Mouse (Mus musculus): Measurements from ENCODE around the gene Cnr1. TPM values are rescaled to one million over a fixed set of nuclear protein-coding genes. Genes with fewer than 3 reads are reported as not detected.

Cnr1 gene
- 0.46 and 0.48 TPM in 2 replicates for polyA plus RNA-seq (2012; ENCODE audit: insufficient read depth, insufficient read length, missing spikeins)

DNA sequence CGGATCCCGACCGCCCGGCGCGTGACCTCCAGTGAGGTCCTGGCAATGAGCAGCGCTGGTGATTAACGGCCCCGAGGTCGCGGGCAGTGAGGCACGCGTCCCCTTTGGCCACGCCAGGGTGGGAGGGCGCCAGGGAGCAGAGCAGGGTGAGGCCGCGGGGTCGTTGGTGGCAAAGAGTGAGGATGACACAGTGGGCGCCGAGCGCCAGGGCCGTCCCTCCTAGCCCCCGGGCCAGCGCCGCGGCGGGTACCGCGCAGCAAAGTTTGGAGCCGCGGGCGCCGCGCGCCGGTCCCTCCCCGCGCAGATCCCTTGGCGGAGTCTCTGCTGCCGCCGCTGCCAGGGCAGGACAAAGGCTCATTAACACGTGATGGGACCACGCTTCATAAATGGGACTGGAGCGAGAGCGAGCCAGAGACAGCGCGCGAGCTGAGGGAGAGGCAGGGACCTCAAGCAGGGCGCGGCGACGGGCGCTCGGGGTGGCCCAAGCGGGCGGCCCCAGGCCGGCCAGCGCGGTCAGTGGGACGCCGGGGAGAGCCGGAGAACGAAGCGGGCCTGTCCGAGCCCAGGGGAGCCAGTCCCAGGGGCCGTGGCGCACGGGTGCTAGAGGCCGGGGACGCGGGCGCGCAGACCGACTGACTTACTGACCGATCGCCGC lies at the start of gene Cnr1:
Gene Cnr1 (plus strand): TSS at position 360 of the 655 bp plus-strand sequence.
- Histone ChIP-seq H3K4me1 (ENCODE audit: control insufficient read depth, insufficient read depth, insufficient read length, low read length) (no peaks in the 10 kb centered on the region), H3K4me3 (ENCODE audit: insufficient read depth, low read depth, low read length) (peak within 1 kb of the TSS; percentile 48), H3K27ac (replicated peaks; ENCODE audit: low read depth, low read length) (no peak within 1 kb of the TSS)

DNA sequence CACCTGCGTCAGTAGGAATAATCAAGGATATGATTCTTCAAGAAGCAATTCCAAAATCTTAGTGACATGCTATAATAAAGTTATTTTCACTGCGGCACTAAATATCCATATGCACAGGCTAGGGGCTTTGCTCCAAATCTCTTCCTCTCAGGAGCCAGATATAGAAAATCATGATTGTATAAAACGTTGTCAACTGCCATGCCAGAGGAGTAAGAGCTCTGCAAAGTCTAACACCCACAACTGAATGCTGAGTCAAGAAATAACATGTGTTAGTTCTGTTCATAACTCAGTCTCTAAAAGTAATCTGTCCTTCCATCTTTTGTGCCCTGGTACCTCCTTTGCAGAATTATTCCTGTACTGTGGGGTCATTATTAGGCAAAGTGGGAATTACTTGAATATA lies 44.4 kb upstream of the Cnr1 start:
- H3K4me1 ChIP-seq (ENCODE audit: control insufficient read depth, insufficient read depth, insufficient read length, low read length) = no peaks in the 10 kb centered on the region
- H3K4me3 ChIP-seq (ENCODE audit: insufficient read depth, low read depth, low read length) = no peak overlapping the region
- H3K27ac ChIP-seq (replicated peaks; ENCODE audit: low read depth, low read length) = no peak overlapping the region

DNA sequence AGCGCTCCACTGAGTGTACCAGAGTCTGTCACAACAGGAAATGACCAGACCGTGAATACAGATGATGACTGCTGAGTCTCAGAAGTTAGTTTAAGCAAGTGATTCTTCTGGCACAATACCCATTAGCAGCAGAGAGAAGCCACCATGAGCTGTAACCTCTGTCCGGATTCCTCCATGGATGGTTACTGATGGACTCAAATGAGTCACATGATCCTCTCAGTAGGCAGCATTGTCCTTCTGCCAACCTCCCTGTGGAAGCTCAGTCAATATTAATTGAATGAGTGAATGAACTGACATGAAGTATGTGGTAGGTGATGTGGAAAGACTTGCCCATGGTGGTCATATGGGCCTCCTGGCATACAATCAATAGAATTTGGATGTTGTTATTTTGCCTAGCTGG lies 38.4 kb upstream of the Cnr1 start:
- Histone ChIP-seq H3K27ac (replicated peaks; ENCODE audit: low read depth, low read length) (no peak overlapping the region), H3K4me1 (ENCODE audit: control insufficient read depth, insufficient read depth, insufficient read length, low read length) (no peaks in the 10 kb centered on the region), H3K4me3 (ENCODE audit: insufficient read depth, low read depth, low read length) (no peak overlapping the region)

DNA sequence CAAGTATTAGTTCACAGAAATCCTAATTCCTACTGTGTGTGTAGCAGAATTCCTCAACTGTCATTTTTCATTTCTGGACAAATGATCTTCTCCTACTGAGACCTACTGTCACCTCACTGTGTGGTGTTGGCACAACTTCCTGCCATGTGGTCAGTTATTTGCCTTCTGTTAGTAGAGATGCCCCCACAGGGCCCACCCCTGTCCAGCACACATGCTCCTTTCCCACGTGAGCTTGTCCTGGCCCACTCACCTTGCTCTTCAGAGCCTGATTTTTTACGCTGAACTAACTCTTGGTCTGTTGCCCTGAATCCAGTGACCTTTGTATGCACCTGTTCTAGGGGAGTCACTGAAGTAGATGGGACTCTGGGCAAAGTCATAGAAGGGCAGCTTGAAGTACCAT lies 34.4 kb upstream of the Cnr1 start:
- no peaks in the 10 kb centered on the region for H3K4me1 ChIP-seq (ENCODE audit: control insufficient read depth, insufficient read depth, insufficient read length, low read length)
- no peak overlapping the region for H3K4me3 ChIP-seq (ENCODE audit: insufficient read depth, low read depth, low read length)
- H3K27ac ChIP-seq (replicated peaks; ENCODE audit: low read depth, low read length) = no peak overlapping the region

DNA sequence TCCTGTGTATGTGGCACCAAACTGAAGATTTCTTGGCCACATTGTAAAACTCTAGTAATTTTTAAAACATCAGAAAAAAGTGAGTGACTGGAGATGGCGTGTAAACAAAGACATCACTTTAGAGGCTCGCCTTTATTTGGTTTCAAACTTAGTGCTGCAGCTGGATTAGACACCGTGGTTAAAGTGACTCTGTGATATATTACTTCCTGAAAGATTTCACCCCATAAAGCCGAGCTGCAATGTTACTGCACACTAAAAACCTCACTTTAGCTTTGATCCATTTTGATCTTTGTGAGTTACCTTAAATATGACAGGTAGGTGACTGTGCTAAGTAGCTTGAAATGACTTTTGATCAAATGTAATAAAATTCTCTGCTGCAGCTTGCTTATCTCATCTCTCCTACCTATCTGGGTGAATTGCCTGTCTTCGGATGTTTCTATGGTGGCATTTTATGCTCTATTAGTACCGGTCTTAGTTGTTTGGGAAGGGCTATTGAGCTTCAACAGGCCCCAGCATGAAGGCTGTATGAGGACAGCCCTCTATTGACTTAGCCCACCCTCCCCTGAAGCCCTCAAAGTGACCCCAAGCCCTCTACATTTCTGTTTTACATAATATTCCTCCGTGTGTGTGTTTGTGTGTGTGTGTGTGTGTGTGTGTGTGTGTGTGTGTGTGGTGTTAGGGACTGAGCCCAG lies 32.1 kb upstream of the Cnr1 start:
- H3K4me3 ChIP-seq (ENCODE audit: insufficient read depth, low read depth, low read length) = no peak overlapping the region
- no peaks in the 10 kb centered on the region for H3K4me1 ChIP-seq (ENCODE audit: control insufficient read depth, insufficient read depth, insufficient read length, low read length)
- no peak overlapping the region for H3K27ac ChIP-seq (replicated peaks; ENCODE audit: low read depth, low read length)

DNA sequence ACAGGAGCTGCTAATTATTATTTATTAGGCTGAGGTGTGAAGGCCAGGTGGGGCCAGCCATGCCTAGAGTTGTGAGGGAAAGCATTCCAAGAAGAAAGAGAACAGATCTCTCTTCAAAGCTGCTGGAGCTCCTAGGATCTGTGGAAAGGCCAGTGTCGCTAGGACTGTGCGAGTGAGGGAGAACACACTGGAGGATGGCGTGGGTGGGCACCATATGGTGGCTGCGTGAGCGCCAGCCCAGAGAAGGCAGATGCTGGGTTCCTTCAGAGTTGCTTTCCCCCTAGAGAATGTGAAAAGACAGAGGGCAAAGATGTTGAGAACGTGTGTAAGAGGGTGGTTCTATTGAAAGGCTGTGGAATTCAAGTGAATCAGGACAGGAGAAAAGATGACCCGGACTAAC lies 30.6 kb upstream of the Cnr1 start:
- Histone ChIP-seq H3K4me1 (ENCODE audit: control insufficient read depth, insufficient read depth, insufficient read length, low read length) (no peaks in the 10 kb centered on the region), H3K4me3 (ENCODE audit: insufficient read depth, low read depth, low read length) (no peak overlapping the region), H3K27ac (replicated peaks; ENCODE audit: low read depth, low read length) (no peak overlapping the region)

DNA sequence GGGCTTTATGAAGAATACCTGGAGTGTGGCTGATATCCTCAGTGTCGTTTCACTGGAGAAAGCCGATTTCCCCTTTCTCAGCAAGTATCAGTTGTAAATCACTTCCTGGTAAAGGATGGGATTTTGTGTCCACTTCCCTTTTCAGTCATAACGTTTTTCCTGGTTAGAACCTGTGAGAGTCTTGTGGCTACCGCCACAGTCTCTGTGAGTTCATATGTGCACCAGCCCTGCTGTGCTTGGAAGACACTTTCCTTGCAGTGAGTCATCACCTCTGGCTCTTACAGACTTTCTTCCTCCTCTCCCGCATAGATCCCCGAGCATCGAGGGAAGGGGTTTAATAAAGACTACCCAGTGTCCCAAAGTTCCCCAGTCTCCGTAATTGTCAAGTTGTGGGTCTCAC lies 29.3 kb upstream of the Cnr1 start:
- H3K4me3 ChIP-seq (ENCODE audit: insufficient read depth, low read depth, low read length) = no peak overlapping the region

DNA sequence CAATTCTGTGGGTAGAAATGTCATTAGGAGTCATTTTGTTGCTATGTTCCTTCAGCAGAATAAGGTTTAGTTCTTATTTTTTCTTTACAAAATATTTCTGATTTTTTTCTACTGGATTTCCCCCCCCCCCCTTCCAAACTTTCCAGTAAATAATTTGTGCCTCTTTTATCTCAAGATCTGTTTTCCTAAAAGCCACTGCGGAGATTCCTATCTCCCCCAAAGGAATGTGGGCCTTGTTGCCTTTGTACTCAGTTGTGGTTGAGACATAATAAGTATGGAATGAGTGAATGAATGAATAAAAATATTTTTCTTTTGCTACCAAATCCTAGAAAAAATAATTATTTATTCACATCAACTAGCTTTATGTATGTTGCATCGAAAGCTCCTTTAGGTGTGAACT lies 28.9 kb upstream of the Cnr1 start:
- Histone ChIP-seq H3K27ac (replicated peaks; ENCODE audit: low read depth, low read length) (no peak overlapping the region), H3K4me3 (ENCODE audit: insufficient read depth, low read depth, low read length) (no peak overlapping the region), H3K4me1 (ENCODE audit: control insufficient read depth, insufficient read depth, insufficient read length, low read length) (no peaks in the 10 kb centered on the region)

More for the DNA sequence above, 29.3 kb upstream of the Cnr1 start:
- Histone ChIP-seq H3K4me1 (ENCODE audit: control insufficient read depth, insufficient read depth, insufficient read length, low read length) (no peaks in the 10 kb centered on the region), H3K27ac (replicated peaks; ENCODE audit: low read depth, low read length) (no peak overlapping the region)

DNA sequence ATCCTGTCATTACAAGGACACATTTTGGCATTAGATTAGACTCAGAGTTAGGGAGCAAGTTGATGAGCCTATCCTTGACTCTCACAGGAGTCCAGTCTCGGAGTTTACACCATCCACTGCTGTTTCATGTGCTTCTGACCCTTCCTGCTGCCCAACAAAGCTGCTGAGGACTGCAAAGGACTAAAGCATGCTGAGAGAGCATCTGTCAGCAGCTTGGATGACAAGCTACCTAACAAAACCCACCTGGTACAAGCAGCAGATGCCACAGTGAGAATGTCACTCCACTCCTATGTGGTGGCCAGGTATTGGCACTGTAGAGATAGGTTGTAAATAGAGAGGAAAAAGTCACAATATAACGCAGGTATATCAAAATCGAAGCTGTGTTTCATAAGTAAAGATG lies 22.7 kb upstream of the Cnr1 start:
- Histone ChIP-seq H3K27ac (replicated peaks; ENCODE audit: low read depth, low read length) (no peak overlapping the region), H3K4me1 (ENCODE audit: control insufficient read depth, insufficient read depth, insufficient read length, low read length) (no peaks in the 10 kb centered on the region), H3K4me3 (ENCODE audit: insufficient read depth, low read depth, low read length) (no peak overlapping the region)

DNA sequence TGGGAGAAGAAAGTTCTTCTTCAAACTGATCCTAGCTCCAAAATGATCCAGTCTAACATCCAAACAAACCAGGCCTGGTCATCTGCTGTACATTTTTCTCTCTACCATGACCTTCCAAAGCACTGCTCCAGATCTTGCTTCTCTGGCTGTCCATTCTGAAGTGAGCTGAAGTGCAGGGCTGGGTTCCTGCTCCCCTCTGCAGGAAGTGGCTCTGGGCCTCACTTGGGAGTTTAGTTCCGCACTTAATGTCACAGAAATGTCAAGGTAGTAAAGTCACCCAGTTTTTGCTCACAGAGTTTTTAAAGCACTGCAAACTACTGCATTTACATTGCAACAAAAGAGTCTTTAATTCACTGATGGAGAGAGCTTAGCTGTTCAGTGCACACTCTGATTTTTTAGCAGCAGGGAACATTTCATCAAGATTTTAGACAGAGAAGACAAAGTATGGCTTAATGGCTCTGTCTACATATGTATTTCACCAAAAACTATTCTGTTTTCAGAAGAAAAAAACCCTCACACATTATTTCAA lies 20.5 kb upstream of the Cnr1 start:
- no peaks in the 10 kb centered on the region for H3K4me1 ChIP-seq (ENCODE audit: control insufficient read depth, insufficient read depth, insufficient read length, low read length)
- H3K27ac ChIP-seq (replicated peaks; ENCODE audit: low read depth, low read length) = no peak overlapping the region
- no peak overlapping the region for H3K4me3 ChIP-seq (ENCODE audit: insufficient read depth, low read depth, low read length)

DNA sequence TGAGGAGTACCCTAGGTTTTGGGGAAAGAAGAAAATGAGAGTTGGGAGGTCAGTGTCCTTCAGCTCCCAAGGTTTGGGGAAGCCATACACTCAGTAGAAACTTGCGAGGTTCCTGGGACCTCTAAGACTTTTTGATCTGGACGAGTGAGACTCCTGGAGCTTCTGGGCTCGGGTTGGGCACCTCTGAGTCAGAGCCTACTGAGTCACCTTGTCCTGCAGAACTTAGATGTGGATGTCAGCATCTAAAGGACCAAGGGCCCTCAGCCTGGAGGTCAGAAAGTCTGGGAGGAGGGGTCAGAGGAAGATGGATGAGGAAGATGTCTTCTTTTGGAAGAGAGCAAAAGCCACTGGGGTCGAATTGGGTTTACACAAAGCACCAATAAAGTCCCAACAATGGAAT lies 19.6 kb upstream of the Cnr1 start:
- Histone ChIP-seq H3K4me3 (ENCODE audit: insufficient read depth, low read depth, low read length) (no peak overlapping the region), H3K4me1 (ENCODE audit: control insufficient read depth, insufficient read depth, insufficient read length, low read length) (no peaks in the 10 kb centered on the region), H3K27ac (replicated peaks; ENCODE audit: low read depth, low read length) (no peak overlapping the region)

DNA sequence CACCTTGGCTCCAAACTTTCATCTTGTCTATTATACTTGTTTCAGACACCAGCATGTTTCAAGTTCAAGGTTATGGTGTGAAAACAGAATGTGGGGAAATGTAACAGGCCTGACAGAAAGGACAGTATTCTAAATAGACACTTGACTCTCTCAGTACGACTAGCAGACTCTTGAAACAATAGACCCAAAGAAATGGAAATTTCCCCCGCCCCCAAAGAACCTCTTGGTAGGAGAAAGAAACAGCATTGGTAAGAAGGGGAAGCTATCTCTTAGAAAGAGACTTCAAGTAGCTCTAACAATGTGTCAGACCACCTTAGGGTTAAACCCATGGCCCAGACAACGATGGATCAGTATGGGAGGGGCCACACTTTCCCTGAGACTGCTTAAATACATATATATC lies 15.6 kb upstream of the Cnr1 start:
- no peak overlapping the region for H3K27ac ChIP-seq (replicated peaks; ENCODE audit: low read depth, low read length)
- H3K4me3 ChIP-seq (ENCODE audit: insufficient read depth, low read depth, low read length) = no peak overlapping the region
- no peaks in the 10 kb centered on the region for H3K4me1 ChIP-seq (ENCODE audit: control insufficient read depth, insufficient read depth, insufficient read length, low read length)

DNA sequence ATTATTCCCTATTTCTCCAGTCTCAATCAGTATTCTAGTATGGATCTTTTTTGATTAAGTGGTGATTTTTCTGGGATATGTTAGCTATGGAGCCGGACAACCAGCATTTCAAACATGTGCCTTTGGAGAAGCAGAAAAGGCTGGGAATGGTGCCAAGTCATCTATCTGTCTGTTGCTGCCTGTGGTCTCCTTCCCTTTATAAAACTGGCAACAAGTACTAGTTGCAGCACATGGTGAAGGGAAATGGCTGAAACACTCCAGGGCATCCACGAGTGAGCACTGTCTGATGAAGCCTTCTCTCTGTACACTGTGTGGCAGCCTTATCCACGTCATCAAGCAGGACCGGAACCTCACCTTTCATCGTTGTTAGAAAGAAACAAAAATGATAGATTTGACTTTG lies 8.7 kb upstream of the Cnr1 start:
- H3K4me3 ChIP-seq (ENCODE audit: insufficient read depth, low read depth, low read length) = no peak overlapping the region
- no peak overlapping the region for H3K27ac ChIP-seq (replicated peaks; ENCODE audit: low read depth, low read length)
- H3K4me1 ChIP-seq (ENCODE audit: control insufficient read depth, insufficient read depth, insufficient read length, low read length) = no peaks in the 10 kb centered on the region

DNA sequence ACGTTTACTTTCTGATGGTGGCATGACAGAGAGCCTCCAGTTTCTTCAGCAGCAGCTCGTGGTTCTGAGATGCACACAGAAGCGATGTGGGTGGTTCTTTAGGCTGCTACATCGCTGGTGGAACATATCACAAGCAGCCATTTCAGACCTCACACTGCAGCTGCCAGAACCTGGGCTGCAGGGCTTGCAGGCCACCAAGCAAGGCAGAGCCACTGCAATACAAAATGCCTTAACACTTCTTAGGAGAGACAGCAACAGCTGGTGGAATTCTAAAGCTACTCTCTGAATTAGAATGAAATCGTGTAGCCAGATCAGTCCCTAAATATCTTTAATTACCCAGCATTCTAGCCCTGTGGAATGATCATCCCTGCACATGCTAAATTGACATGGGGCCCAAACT lies 3.6 kb upstream of the Cnr1 start:
- H3K27ac ChIP-seq (replicated peaks; ENCODE audit: low read depth, low read length) = no peak overlapping the region
- H3K4me3 ChIP-seq (ENCODE audit: insufficient read depth, low read depth, low read length) = no peak overlapping the region
- no peaks in the 10 kb centered on the region for H3K4me1 ChIP-seq (ENCODE audit: control insufficient read depth, insufficient read depth, insufficient read length, low read length)

DNA sequence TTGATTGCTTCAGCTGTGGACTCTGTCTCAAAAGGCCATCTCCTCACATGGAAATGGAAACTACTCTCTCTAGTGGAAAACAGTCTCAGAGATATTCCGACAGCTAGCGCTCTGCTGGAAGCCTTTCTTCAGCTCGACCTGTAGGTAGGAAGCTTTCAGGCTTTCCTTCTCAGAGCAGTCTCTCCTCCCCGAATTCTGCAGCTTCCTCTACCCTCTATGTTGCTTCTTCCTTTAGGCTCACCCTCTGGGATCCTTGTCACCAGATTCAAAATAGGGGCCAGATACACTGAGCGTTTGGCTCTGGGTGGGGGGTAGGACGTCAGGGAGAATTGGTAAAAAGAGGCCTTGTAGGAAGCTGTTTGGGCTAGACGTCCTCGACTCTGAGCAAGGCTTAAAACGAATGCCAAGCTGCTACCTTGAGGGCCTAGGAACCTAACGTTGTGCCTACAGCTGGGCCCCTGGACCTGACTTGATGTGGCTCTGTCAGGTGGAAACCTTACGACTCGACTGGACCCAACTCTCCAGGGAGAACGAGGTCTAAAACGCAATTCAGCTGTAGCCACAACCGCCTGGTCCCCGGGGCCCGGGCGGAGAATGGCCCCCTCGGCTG lies 1.1 kb upstream of the Cnr1 start:
- Histone ChIP-seq H3K4me1 (ENCODE audit: control insufficient read depth, insufficient read depth, insufficient read length, low read length) (no peaks in the 10 kb centered on the region), H3K27ac (replicated peaks; ENCODE audit: low read depth, low read length) (no peak overlapping the region), H3K4me3 (ENCODE audit: insufficient read depth, low read depth, low read length) (peak overlapping the region; percentile 48)

All from brown adipose tissue, adult 24 weeks (tissue).